Mouse (Mus musculus) ES-E14 (cell line): ENCODE results near the gene Slc5a5.

ENCODE experiments used
- CHD2 ChIP-seq: IDR thresholded peaks from 2 replicates; pipeline ENCODE4 v1.6.1; 2014; ENCODE audit warnings: mild to moderate bottlenecking, low read depth, low read length, inconsistent platforms
- HCFC1 ChIP-seq: IDR thresholded peaks from 2 replicates; pipeline ENCODE4 v1.6.1; 2012; ENCODE audit warnings: low read length, inconsistent platforms, borderline replicate concordance; ENCODE audit not compliant: insufficient read depth
- ZNF384 ChIP-seq: IDR thresholded peaks from 2 replicates; pipeline ENCODE4 v1.6.1; 2012; ENCODE audit warnings: low read depth, low read length, inconsistent platforms

GRCm38 (mm10) chr8:70937200-70937599, 44.6 kb upstream of the Slc5a5 start:
- TF ChIP-seq CHD2 (no peak), HCFC1 (no peak), ZNF384 (no peak)
